Mouse (Mus musculus) testis, adult 2 months (tissue): Measurements from ENCODE around the gene Xpa.

Source experiments
- CTCF ChIP-seq: fragments of 200-500 bp; IDR thresholded peaks from 2 replicates; pipeline ENCODE4 v1.5.1; 2012; ENCODE audit warnings: low read depth, mild to moderate bottlenecking, inconsistent platforms, low read length, moderate library complexity; ENCODE audit not compliant: control insufficient read depth, insufficient read depth, insufficient replicate concordance
- POLR2A ChIP-seq: fragments of 200-500 bp; IDR thresholded peaks from 2 replicates; pipeline ENCODE4 v1.6.1; 2012; ENCODE audit warnings: low read depth, mild to moderate bottlenecking, inconsistent platforms, low read length, moderate library complexity; ENCODE audit not compliant: control insufficient read depth

- TF ChIP-seq CTCF = no peak
- no peak for TF ChIP-seq POLR2A
Measured at GRCm38 (mm10) chr4:46181168-46181567, 14.9 kb downstream of the Xpa start.
